Mouse (Mus musculus) hindbrain, embryonic 13.5 days (tissue): ENCODE measurements around the gene Krtap20-2. TPM values are rescaled to one million over a fixed set of nuclear protein-coding genes. Genes with fewer than 3 reads are reported as not detected.
"Not testable (repeated sequence)": the region's sequence is repeated elsewhere in the genome, so short reads cannot be mapped to it uniquely, and the experiment has no call there.

Source experiments
- ATAC-seq: fragments of 200-750 bp; cut with Nextera tagmentation; 2 replicates; pipeline ENCODE4 v1.8.0; 2017; ENCODE audit warnings: moderate TSS enrichment; ENCODE audit not compliant: low FRiP score
- H3K27ac ChIP-seq: fragments of 300-500 bp; sonication (generic); 2 replicates; pipeline ENCODE4 v1.5.1; 2015; ENCODE audit warnings: inconsistent platforms, mild to moderate bottlenecking, moderate library complexity
- H3K27me3 ChIP-seq: fragments of 300-500 bp; sonication (generic); 2 replicates; pipeline ENCODE4 v1.6.1; 2015; ENCODE audit warnings: mild to moderate bottlenecking, inconsistent platforms
- H3K36me3 ChIP-seq: fragments of 300-500 bp; sonication (generic); 2 replicates; pipeline ENCODE4 v1.6.1; 2015; ENCODE audit warnings: mild to moderate bottlenecking, inconsistent platforms
- H3K4me1 ChIP-seq: fragments of 300-500 bp; sonication (generic); replicated peaks from 2 replicates; pipeline ENCODE4 v1.6.1; 2015; ENCODE audit warnings: inconsistent platforms
- H3K4me2 ChIP-seq: fragments of 300-500 bp; sonication (generic); 2 replicates; pipeline ENCODE4 v1.6.1; 2015; ENCODE audit warnings: inconsistent platforms, mild to moderate bottlenecking, moderate library complexity
- H3K4me3 ChIP-seq: fragments of 300-500 bp; sonication (generic); 2 replicates; pipeline ENCODE4 v1.5.1; 2015; ENCODE audit warnings: mild to moderate bottlenecking, inconsistent platforms
- H3K9ac ChIP-seq: fragments of 300-500 bp; sonication (generic); 2 replicates; pipeline ENCODE4 v1.6.1; 2015; ENCODE audit warnings: mild to moderate bottlenecking, inconsistent platforms
- H3K9me3 ChIP-seq: fragments of 300-500 bp; sonication (generic); 2 replicates; pipeline ENCODE4 v1.6.1; 2016; ENCODE audit warnings: inconsistent platforms
- WGBS: fragments of 180-500 bp; shearing (Covaris S2); methylation state at CpG from one replicate; pipeline ENCODE4 v1.1.7; 2015; 5-methylcytosine and 5-hydroxymethylcytosine counted together
- polyA plus RNA-seq: library from polyadenylated mRNA; unstranded; fragments of >200 nt; fragmentation: Nextera tagmentation; extraction: Ambion mirVana; gene quantifications from 2 replicates; pipeline ENCODE4 v1.2.1, GENCODE M21; 2015

Krtap20-2 gene
- polyA plus RNA-seq, result not detected in 2 replicates

GRCm38 (mm10) chr16:89205561-89205960 is at the start of gene Krtap20-2:
TSS of gene Krtap20-2 (plus strand) at chr16:89205861.
- H3K9ac ChIP-seq, result no peak within 1 kb of the TSS
- H3K36me3 ChIP-seq, result no peaks in the 10 kb centered on the region
- 69% methylated on average over 1 of the region's 1 CpGs for WGBS
- H3K4me1 ChIP-seq, result no peaks in the 10 kb centered on the region
- H3K27me3 ChIP-seq, result no peaks in the 10 kb centered on the region
- no peaks in the 10 kb centered on the region for H3K9me3 ChIP-seq
- H3K27ac ChIP-seq, result no peak within 1 kb of the TSS
- ATAC-seq, result no peak
- no peak within 1 kb of the TSS for H3K4me2 ChIP-seq
- H3K4me3 ChIP-seq, result no peak within 1 kb of the TSS

DNA sequence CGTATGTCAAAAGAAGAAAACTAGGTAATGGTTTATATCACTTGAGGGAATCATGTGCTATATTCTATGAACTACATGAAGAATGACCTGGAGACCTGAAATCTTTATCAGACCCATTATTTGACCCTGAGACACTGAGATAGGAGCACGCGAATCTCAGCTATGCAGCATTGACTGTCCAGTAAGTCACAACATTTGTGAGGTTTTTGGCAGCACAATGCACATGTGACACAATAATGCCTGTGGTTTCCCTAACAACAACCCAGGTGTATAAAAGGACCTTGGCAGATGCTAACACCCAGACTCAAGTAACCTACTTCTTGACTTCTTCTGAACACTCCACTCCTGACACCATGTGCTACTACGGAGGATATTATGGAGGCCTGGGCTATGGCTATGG is 48.0 kb upstream of the Krtap20-2 start, which contains the start of gene Gm9789:
Gm9789 (plus strand) TSS at position 301 of the 400 bp plus-strand sequence.
- Histone ChIP-seq H3K27me3 (no peaks in the 10 kb centered on the region), H3K4me3 (no peak within 1 kb of the TSS), H3K36me3 (no peaks in the 10 kb centered on the region), H3K9ac (no peak within 1 kb of the TSS), H3K4me2 (no peak within 1 kb of the TSS), H3K27ac (no peak within 1 kb of the TSS), H3K4me1 (no peaks in the 10 kb centered on the region), H3K9me3 (no peaks in the 10 kb centered on the region)
- 90% methylated on average over 4 of the region's 4 CpGs for WGBS
- no peak for ATAC-seq

DNA sequence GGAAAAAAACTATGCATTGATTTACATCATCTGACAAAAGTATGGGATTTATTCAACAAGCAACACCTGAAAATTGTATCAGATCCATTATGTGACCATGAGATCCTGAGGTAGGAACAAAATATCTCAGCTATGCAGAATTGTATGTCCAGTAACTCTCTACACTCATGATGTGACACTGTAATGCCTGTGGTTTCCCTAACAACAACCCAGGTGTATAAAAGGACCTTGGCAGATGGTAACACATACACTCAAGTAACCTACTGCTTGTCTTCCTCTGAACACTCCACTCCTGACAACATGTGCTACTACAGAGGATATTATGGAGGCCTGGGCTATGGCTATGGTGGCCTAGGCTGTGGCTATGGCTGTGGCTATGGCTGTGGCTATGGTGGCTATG is 36.5 kb upstream of the Krtap20-2 start, which contains the start of gene Gm7735:
Gm7735 (plus strand) TSS at position 301 of the 400 bp plus-strand sequence.
- ATAC-seq, result not testable (repeated sequence)

DNA sequence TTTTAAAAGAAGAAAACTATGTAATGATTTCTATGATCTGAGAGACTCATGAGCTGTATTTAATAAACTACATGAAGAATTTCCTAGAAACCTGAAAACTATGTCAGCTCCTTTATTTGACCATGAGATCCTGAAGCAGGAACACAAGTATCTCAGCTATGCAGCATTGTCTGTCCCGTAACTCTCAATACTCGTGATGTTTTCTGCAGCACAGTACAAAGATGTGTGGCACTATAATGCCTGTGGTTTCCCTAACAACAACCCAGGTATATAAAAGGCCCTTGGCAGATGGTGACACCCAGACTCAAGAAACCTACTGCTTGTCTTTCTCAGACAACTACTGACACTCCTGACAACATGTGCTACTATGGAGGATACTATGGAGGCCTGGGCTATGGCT is 31.2 kb upstream of the Krtap20-2 start, which contains the start of gene 1110057P08Rik:
1110057P08Rik (plus strand) TSS at position 301 of the 400 bp plus-strand sequence.
- no peak for ATAC-seq
- Histone ChIP-seq H3K27me3 (no peaks in the 10 kb centered on the region), H3K4me3 (no peak within 1 kb of the TSS), H3K9ac (no peak within 1 kb of the TSS), H3K4me1 (no peaks in the 10 kb centered on the region), H3K36me3 (no peaks in the 10 kb centered on the region), H3K4me2 (no peak within 1 kb of the TSS), H3K9me3 (no peaks in the 10 kb centered on the region), H3K27ac (no peak within 1 kb of the TSS)
- 80% methylated on average over 2 of the region's 2 CpGs for WGBS

More for the DNA sequence above, 36.5 kb upstream of the Krtap20-2 start, which contains the start of gene Gm7735:
- H3K9ac ChIP-seq, H3K4me2 ChIP-seq, H3K9me3 ChIP-seq, H3K36me3 ChIP-seq, H3K27ac ChIP-seq, H3K27me3 ChIP-seq, H3K4me1 ChIP-seq, H3K4me3 ChIP-seq: not testable (repeated sequence)

DNA sequence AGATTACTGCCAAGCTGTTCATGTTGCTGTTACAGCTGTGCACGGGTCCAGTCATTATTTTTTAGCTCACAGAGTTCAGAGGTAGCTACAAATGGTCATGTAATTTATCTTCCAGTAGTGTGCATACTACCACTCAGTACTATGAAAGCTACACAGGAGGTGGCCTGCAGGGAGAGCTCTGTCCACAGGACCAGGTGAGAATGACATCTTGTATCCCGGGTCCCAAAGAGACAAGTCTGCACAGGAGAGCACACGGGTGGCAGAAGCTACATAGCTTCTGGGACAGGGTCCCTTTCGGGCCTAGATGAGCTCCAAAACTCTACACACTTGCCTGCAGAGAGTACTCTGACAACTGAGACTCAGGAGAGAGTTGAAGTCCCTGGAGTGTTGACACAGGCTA is 17.0 kb upstream of the Krtap20-2 start:
- WGBS, result 86% methylated on average over 4 of the region's 4 CpGs
- no peak overlapping the region for H3K9ac ChIP-seq
- no peak for ATAC-seq
- H3K9me3 ChIP-seq, result no peaks in the 10 kb centered on the region
- H3K27ac ChIP-seq, result no peak overlapping the region
- H3K36me3 ChIP-seq, result no peaks in the 10 kb centered on the region
- no peak overlapping the region for H3K4me3 ChIP-seq
- no peaks in the 10 kb centered on the region for H3K4me1 ChIP-seq
- no peaks in the 10 kb centered on the region for H3K27me3 ChIP-seq
- no peak overlapping the region for H3K4me2 ChIP-seq

Other genes starting within 250 kb of the Krtap20-2 start
- gene Krtap16-3, start 243.0 kb upstream of the Krtap20-2 start, polyA plus RNA-seq, result not detected in 2 replicates
- gene Krtap22-2, start 195.1 kb upstream of the Krtap20-2 start, polyA plus RNA-seq, result not detected in 2 replicates
- not detected in 2 replicates for gene Gm10229, start 190.6 kb upstream of the Krtap20-2 start, polyA plus RNA-seq
- not detected in 2 replicates for gene Krtap6-1, start 174.2 kb upstream of the Krtap20-2 start, polyA plus RNA-seq
- not detected in 2 replicates for gene Gm10228, start 164.4 kb upstream of the Krtap20-2 start, polyA plus RNA-seq
- gene Krtap6-5, start 158.0 kb upstream of the Krtap20-2 start, polyA plus RNA-seq, result not detected in 2 replicates
- gene 1110025L11Rik, start 141.9 kb upstream of the Krtap20-2 start, polyA plus RNA-seq, result not detected in 2 replicates
- gene Krtap6-3, start 121.8 kb upstream of the Krtap20-2 start, polyA plus RNA-seq, result not detected in 2 replicates
- gene Gm6358, start 65.0 kb upstream of the Krtap20-2 start, polyA plus RNA-seq, result not detected in 2 replicates
- gene Gm10061, start 54.8 kb upstream of the Krtap20-2 start, polyA plus RNA-seq, result not detected in 2 replicates
- not detected in 2 replicates for gene Gm9789, start 47.9 kb upstream of the Krtap20-2 start, polyA plus RNA-seq
- gene Gm7735, start 36.4 kb upstream of the Krtap20-2 start, polyA plus RNA-seq, result not detected in 2 replicates
- not detected in 2 replicates for gene 1110057P08Rik, start 31.1 kb upstream of the Krtap20-2 start, polyA plus RNA-seq
- gene Krtap21-1, start 198.0 kb downstream of the Krtap20-2 start, polyA plus RNA-seq, result not detected in 2 replicates
- gene Krtap6-2, start 214.2 kb downstream of the Krtap20-2 start, polyA plus RNA-seq, result not detected in 2 replicates